Mouse (Mus musculus): ENCODE measurements around the gene Fgf11. TPM values are rescaled to one million over a fixed set of nuclear protein-coding genes. Genes with fewer than 3 reads are reported as not detected.
A peak's percentile ranks its signal among the peaks of the same experiment; 100 is the strongest.

The Fgf11 gene
- polyA plus RNA-seq, 1 experiment from 2014 or later = 5.5 TPM

DNA sequence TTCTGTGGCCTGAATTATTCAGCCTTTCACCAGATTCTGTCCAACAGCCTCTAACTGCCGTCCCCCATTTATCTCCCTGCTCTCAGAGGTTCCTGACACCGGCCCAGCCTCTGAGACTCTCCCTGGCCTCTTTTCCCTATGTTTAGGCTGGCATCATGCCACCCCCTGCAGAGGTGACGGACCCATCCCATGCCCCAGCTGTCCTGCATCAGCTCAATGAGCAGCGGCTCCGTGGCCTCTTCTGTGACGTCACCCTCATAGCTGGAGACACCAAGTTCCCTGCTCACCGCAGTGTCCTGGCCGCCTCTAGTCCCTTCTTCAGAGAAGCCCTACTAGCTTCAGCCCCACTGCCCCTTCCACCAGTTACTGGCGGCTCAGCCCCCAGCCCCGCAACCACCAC is 25.9 kb downstream of the Fgf11 start:
- H3K9me3 ChIP-seq = no peaks in the 10 kb centered on the region
- no peak overlapping the region for H3K27ac ChIP-seq
- H3K4me2 ChIP-seq = no peak overlapping the region
- H3K9ac ChIP-seq = no peak overlapping the region
- peaks cover 12% of the 10 kb centered on the region for H3K4me1 ChIP-seq (replicated peaks)
- WGBS = 62% methylated on average over 10 of the region's 10 CpGs
- ATAC-seq (ENCODE audit: low FRiP score) = no peak
- peaks cover 33% of the 10 kb centered on the region for H3K36me3 ChIP-seq
- peaks cover 23% of the 10 kb centered on the region for H3K27me3 ChIP-seq
- H3K4me3 ChIP-seq = no peak overlapping the region

DNA sequence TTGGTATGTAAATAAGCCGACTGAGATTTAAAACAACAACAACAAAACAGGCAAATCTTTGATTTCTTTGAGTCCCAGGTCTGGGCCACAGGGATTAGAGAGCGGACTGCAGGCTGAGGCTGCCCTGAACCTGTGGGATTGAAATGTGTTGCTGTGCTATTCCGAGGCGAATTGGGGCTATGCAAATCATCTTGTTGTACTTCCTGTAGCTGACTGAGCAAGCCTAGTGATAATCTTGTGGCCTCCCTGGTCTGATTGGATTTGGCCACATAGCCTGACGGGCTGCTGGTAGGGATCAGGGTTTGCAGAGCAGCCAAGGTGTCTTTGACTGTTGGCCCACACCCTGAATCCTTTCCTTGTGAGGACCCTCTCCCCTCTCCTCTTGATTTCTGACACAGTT is 26.7 kb downstream of the Fgf11 start:
- no peak overlapping the region for H3K27ac ChIP-seq
- no peak for ATAC-seq (ENCODE audit: low FRiP score)
- H3K4me3 ChIP-seq = no peak overlapping the region

DNA sequence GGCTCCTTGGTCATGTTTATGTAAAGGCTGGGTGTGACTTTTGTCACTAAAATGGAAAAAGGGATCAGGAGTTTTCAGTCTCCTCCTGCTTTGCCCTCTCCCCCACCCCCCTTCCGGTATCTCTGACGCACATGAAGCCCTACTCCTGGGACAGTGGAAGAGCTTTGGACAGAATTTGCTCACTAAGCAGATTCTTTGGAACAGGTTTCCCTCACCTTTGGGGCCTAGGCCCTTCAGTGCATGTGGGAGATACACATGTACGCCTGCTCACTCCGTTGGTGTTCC is 34.1 kb downstream of the Fgf11 start:
- Histone ChIP-seq H3K9ac (peak overlapping the region; percentile 43; the same call in 1 of the 2 replicates), H3K27ac (no peak overlapping the region), H3K4me1 (replicated peaks) (peaks cover 38% of the 10 kb centered on the region), H3K4me2 (peak overlapping the region; percentile 61), H3K36me3 (no peaks in the 10 kb centered on the region), H3K9me3 (no peaks in the 10 kb centered on the region), H3K27me3 (no peaks in the 10 kb centered on the region), H3K4me3 (no peak overlapping the region)
- WGBS = 72% methylated on average over 4 of the region's 4 CpGs
- no peak for ATAC-seq (ENCODE audit: low FRiP score)

More for the DNA sequence above, 26.7 kb downstream of the Fgf11 start:
- H3K4me1 ChIP-seq (replicated peaks) = peaks cover 12% of the 10 kb centered on the region
- no peak overlapping the region; the same call in 1 of the 2 replicates for H3K9ac ChIP-seq
- peaks cover 23% of the 10 kb centered on the region for H3K27me3 ChIP-seq
- H3K36me3 ChIP-seq = peaks cover 33% of the 10 kb centered on the region
- H3K4me2 ChIP-seq = no peak overlapping the region
- WGBS = 49% methylated on average over 5 of the region's 5 CpGs
- H3K9me3 ChIP-seq = no peaks in the 10 kb centered on the region

DNA sequence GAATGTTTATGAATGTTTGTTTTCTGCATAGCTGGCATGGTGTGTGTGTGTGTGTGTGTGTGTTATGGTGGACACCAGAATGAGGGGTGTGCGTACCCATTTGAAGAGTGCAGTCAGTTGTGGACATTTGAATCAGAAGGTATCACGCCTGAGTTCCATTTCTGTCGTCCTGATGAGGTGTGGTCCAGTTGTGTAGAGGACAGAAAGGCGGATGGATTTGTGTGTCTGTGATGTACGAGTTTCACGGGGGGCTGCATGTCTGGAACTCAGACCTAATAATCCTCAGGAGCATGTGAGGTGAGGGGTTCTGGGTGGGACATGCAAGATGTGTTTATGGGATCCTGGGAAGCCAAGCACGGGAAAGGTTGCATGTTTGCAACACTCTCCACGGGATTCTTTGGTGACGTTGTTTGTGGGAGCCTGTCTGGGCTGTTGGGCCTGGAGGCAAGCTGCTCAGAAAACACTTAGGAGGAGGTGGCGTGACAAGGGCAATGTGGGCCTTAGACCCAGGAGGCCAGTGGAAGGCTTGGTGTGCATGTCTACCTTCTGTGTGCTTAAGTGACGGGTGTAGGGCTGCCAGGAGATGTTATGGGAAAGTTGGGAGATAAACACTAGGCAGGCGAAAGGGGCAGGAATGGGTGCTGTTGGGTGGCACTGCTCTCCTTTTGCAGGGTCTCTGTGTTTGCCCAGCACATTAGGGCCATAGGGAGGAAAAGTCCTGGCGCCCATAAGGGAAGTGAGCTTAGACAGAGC is 34.6 kb downstream of the Fgf11 start:
- peaks cover 38% of the 10 kb centered on the region for H3K4me1 ChIP-seq (replicated peaks)
- 0 out of 2 replicates have a peak, but pooled peaks have one; percentile 21 for ATAC-seq (ENCODE audit: low FRiP score)
- no peaks in the 10 kb centered on the region for H3K9me3 ChIP-seq
- peak overlapping the region; percentile 61 for H3K4me2 ChIP-seq
- H3K4me3 ChIP-seq = peak overlapping the region; percentile 81
- peak overlapping the region; percentile 98 for H3K9ac ChIP-seq
- 61% methylated on average over 13 of the region's 13 CpGs for whole genome bisulfite sequencing
- H3K36me3 ChIP-seq = no peaks in the 10 kb centered on the region
- peak overlapping the region; percentile 2; the same call in 1 of the 2 replicates for H3K27ac ChIP-seq
- H3K27me3 ChIP-seq = no peaks in the 10 kb centered on the region

GRCm38 (mm10) chr11:69766126-69766609 is 35.5 kb downstream of the Fgf11 start:
- Histone ChIP-seq H3K9ac (peak overlapping the region; percentile 98), H3K9me3 (no peaks in the 10 kb centered on the region), H3K4me2 (peak overlapping the region; percentile 61), H3K36me3 (no peaks in the 10 kb centered on the region), H3K4me3 (peak overlapping the region; percentile 81), H3K27me3 (no peaks in the 10 kb centered on the region), H3K27ac (peak overlapping the region; percentile 93), H3K4me1 (replicated peaks) (peaks cover 38% of the 10 kb centered on the region)
- under 1% methylated on average over 37 of the region's 37 CpGs for WGBS
- ATAC-seq (ENCODE audit: low FRiP score) = peak; percentile 79

DNA sequence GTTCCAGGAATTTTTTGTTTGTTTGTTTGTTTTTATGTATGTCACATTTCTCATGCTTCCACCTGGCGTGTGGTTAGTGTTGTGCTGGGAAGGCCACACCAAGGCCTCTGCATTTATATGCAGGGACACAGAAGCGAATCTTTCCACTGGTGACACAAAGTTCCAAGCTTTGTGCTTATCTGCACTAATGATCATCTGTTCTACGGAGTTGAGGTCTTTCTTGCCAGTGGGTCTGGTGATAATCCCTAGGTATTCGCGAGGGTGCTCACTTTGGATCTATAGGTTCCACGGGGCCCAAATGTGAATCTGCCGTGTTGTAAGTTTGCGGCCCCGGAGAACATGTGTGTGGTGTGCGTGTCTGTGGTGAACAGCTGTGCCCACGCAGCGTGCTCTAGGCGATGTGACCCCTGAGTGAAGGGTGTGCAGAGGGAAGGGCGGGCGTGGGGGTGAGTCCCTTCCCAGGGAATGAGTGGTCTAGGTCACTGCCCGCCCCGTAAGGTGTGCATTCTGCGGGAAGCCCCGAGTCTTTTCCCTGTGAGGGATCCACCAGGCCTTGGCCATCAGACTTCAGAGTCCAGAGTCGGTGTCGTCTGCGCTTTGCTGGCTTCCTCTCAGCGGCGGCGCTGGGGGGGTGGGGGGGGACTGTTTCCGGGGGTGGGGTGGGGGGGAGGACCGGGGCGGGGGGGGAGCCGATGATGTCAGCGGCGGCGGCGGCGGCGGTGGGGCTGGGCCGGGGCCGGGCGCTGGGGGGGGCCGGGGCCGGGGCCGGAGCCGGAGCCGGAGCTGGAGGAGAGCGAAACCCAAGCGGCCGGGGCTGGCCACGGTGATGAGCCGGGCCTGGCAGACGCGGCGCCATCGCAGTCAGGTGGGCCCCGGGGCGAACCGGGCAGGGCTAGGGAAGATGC is 36.2 kb downstream of the Fgf11 start, which contains the start of gene Zbtb4:
Gene Zbtb4 (plus strand): TSS at position 692 of the 905 bp plus-strand sequence.
- Histone ChIP-seq H3K4me1 (replicated peaks) (peaks cover 43% of the 10 kb centered on the region), H3K27me3 (no peaks in the 10 kb centered on the region), H3K9ac (peak within 1 kb of the TSS; percentile 98), H3K27ac (peak within 1 kb of the TSS; percentile 93), H3K4me2 (peak within 1 kb of the TSS; percentile 61), H3K36me3 (no peaks in the 10 kb centered on the region), H3K9me3 (no peaks in the 10 kb centered on the region), H3K4me3 (peak within 1 kb of the TSS; percentile 81)
- peak; percentile 64 for ATAC-seq (ENCODE audit: low FRiP score)
- 24% methylated on average over 29 of the region's 55 CpGs for WGBS

- Histone ChIP-seq H3K9ac (no peak overlapping the region), H3K36me3 (no peaks in the 10 kb centered on the region), H3K4me3 (no peak overlapping the region), H3K27me3 (no peaks in the 10 kb centered on the region), H3K4me2 (no peak overlapping the region), H3K9me3 (no peaks in the 10 kb centered on the region), H3K27ac (no peak overlapping the region), H3K4me1 (replicated peaks) (peaks cover 44% of the 10 kb centered on the region)
- ATAC-seq (ENCODE audit: low FRiP score) = no peak
- WGBS = 63% methylated on average over 7 of the region's 7 CpGs
Observed at GRCm38 (mm10) chr11:69763551-69763950, 38.1 kb downstream of the Fgf11 start.

- Histone ChIP-seq H3K36me3 (no peaks in the 10 kb centered on the region), H3K9me3 (no peaks in the 10 kb centered on the region), H3K9ac (no peak within 1 kb of the TSS), H3K4me1 (replicated peaks) (peaks cover 39% of the 10 kb centered on the region), H3K4me2 (no peak within 1 kb of the TSS), H3K4me3 (no peak within 1 kb of the TSS), H3K27ac (peak within 1 kb of the TSS; percentile 99), H3K27me3 (no peaks in the 10 kb centered on the region)
- WGBS = 72% methylated on average over 1 of the region's 1 CpGs
- no peak for ATAC-seq (ENCODE audit: low FRiP score)
Observed at GRCm38 (mm10) chr11:69761868-69762267, 39.8 kb downstream of the Fgf11 start, which contains the start of gene Slc35g3. Gene Slc35g3 (minus strand): TSS chr11:69761968.

DNA sequence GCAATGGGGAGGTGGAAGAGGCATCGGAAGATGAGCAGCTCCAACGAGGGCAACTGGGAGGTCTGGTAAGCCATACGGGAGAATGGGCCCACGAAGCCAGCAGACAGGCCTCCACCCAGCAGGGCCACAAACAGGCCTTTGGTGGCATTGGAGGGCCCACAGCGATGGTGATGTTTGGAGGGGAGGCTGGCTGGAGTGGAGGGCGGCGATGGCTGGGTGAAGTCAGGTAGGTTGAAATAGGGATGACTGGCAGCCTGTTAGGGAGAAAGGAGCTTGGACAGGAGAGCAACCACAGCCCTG is 40.8 kb downstream of the Fgf11 start:
- Histone ChIP-seq H3K36me3 (no peaks in the 10 kb centered on the region), H3K27ac (peak overlapping the region; percentile 99), H3K9me3 (no peaks in the 10 kb centered on the region), H3K4me2 (no peak overlapping the region), H3K4me1 (replicated peaks) (peaks cover 41% of the 10 kb centered on the region), H3K9ac (no peak overlapping the region; the same call in 1 of the 2 replicates), H3K4me3 (no peak overlapping the region), H3K27me3 (no peaks in the 10 kb centered on the region)
- no peak for ATAC-seq (ENCODE audit: low FRiP score)
- WGBS = 91% methylated on average over 7 of the region's 7 CpGs

- Histone ChIP-seq H3K9ac (peak overlapping the region; percentile 77), H3K27me3 (no peaks in the 10 kb centered on the region), H3K27ac (peak overlapping the region; percentile 99), H3K4me3 (peak overlapping the region; percentile 54), H3K4me1 (replicated peaks) (peaks cover 44% of the 10 kb centered on the region), H3K4me2 (peak overlapping the region; percentile 86), H3K9me3 (no peaks in the 10 kb centered on the region), H3K36me3 (no peaks in the 10 kb centered on the region)
- ATAC-seq (ENCODE audit: low FRiP score) = no peak
- WGBS = 78% methylated on average over 14 of the region's 14 CpGs
Observed at GRCm38 (mm10) chr11:69760160-69760900, 41.3 kb downstream of the Fgf11 start.

GRCm38 (mm10) chr11:69758971-69759721 is 42.5 kb downstream of the Fgf11 start:
- peaks cover 49% of the 10 kb centered on the region for H3K4me1 ChIP-seq (replicated peaks)
- H3K4me2 ChIP-seq = peak overlapping the region; percentile 86
- WGBS = under 1% methylated on average over 37 of the region's 37 CpGs
- ATAC-seq (ENCODE audit: low FRiP score) = peak; percentile 91
- no peaks in the 10 kb centered on the region for H3K36me3 ChIP-seq
- peak overlapping the region; percentile 99 for H3K27ac ChIP-seq
- H3K4me3 ChIP-seq = peak overlapping the region; percentile 54
- H3K27me3 ChIP-seq = no peaks in the 10 kb centered on the region
- peak overlapping the region; percentile 77 for H3K9ac ChIP-seq
- no peaks in the 10 kb centered on the region for H3K9me3 ChIP-seq

Data from hindbrain, embryonic 13.5 days (tissue).